Mouse (Mus musculus): ENCODE measurements around the gene Jazf1. TPM values are rescaled to one million over a fixed set of nuclear protein-coding genes. Genes with fewer than 3 reads are reported as not detected.

The Jazf1 gene
- polyA plus RNA-seq, 1 experiment from 2014 or later = 10.2 TPM

- no peaks in the 10 kb centered on the region for H3K36me3 ChIP-seq (replicated peaks)
- 82% methylated on average over 8 of the region's 8 CpGs for WGBS
- no peak for ATAC-seq (ENCODE audit: low FRiP score)
Measured at GRCm38 (mm10) chr6:52990816-52991215, 77.6 kb downstream of the Jazf1 start.

GRCm38 (mm10) chr6:52987905-52988640 lies 80.4 kb downstream of the Jazf1 start:
- H3K9me3 ChIP-seq = no peaks in the 10 kb centered on the region
- no peaks in the 10 kb centered on the region; the same call in 1 of the 2 replicates for H3K27me3 ChIP-seq
- no peak overlapping the region for H3K9ac ChIP-seq
- H3K4me2 ChIP-seq = no peak overlapping the region
- H3K4me1 ChIP-seq = no peaks in the 10 kb centered on the region
- ATAC-seq (ENCODE audit: low FRiP score) = no peak
- H3K27ac ChIP-seq = no peak overlapping the region
- no peak overlapping the region for H3K4me3 ChIP-seq (replicated peaks)
- WGBS = 71% methylated on average over 6 of the region's 6 CpGs
- H3K36me3 ChIP-seq (replicated peaks) = no peaks in the 10 kb centered on the region

More at GRCm38 (mm10) chr6:52990816-52991215, 77.6 kb downstream of the Jazf1 start:
- H3K4me1 ChIP-seq = no peaks in the 10 kb centered on the region
- no peak overlapping the region for H3K27ac ChIP-seq
- no peak overlapping the region for H3K9ac ChIP-seq
- H3K9me3 ChIP-seq = no peaks in the 10 kb centered on the region
- H3K27me3 ChIP-seq = no peaks in the 10 kb centered on the region; the same call in 1 of the 2 replicates
- H3K4me2 ChIP-seq = no peak overlapping the region
- no peak overlapping the region for H3K4me3 ChIP-seq (replicated peaks)

- Histone ChIP-seq H3K27me3 (no peaks in the 10 kb centered on the region; the same call in 1 of the 2 replicates), H3K4me2 (no peak overlapping the region), H3K9me3 (no peaks in the 10 kb centered on the region), H3K27ac (no peak overlapping the region), H3K4me3 (replicated peaks) (no peak overlapping the region), H3K36me3 (replicated peaks) (no peaks in the 10 kb centered on the region), H3K4me1 (no peaks in the 10 kb centered on the region), H3K9ac (no peak overlapping the region)
- WGBS = 62% methylated on average over 4 of the region's 4 CpGs
- ATAC-seq (ENCODE audit: low FRiP score) = no peak
Measured at GRCm38 (mm10) chr6:52987391-52987790, 81.0 kb downstream of the Jazf1 start.

GRCm38 (mm10) chr6:52982175-52982574 lies 86.3 kb downstream of the Jazf1 start:
- no peak overlapping the region for H3K4me2 ChIP-seq
- no peak for ATAC-seq (ENCODE audit: low FRiP score)
- no peaks in the 10 kb centered on the region for H3K9me3 ChIP-seq

GRCm38 (mm10) chr6:52979503-52979902 lies 88.9 kb downstream of the Jazf1 start:
- no peak overlapping the region for H3K4me3 ChIP-seq (replicated peaks)
- no peak overlapping the region for H3K4me2 ChIP-seq
- no peak for ATAC-seq (ENCODE audit: low FRiP score)
- H3K27ac ChIP-seq = no peak overlapping the region
- H3K27me3 ChIP-seq = no peaks in the 10 kb centered on the region
- no peaks in the 10 kb centered on the region for H3K4me1 ChIP-seq
- WGBS = 93% methylated on average over 6 of the region's 6 CpGs
- H3K36me3 ChIP-seq (replicated peaks) = no peaks in the 10 kb centered on the region
- H3K9me3 ChIP-seq = no peaks in the 10 kb centered on the region
- H3K9ac ChIP-seq = no peak overlapping the region

More at GRCm38 (mm10) chr6:52982175-52982574, 86.3 kb downstream of the Jazf1 start:
- no peaks in the 10 kb centered on the region for H3K4me1 ChIP-seq
- no peaks in the 10 kb centered on the region for H3K27me3 ChIP-seq
- H3K4me3 ChIP-seq (replicated peaks) = no peak overlapping the region
- H3K27ac ChIP-seq = no peak overlapping the region
- H3K36me3 ChIP-seq (replicated peaks) = no peaks in the 10 kb centered on the region
- H3K9ac ChIP-seq = no peak overlapping the region
- WGBS = 90% methylated on average over 6 of the region's 6 CpGs

- no peaks in the 10 kb centered on the region for H3K4me1 ChIP-seq
- ATAC-seq (ENCODE audit: low FRiP score) = no peak
- H3K27me3 ChIP-seq = no peaks in the 10 kb centered on the region
- H3K36me3 ChIP-seq (replicated peaks) = no peaks in the 10 kb centered on the region
- no peak overlapping the region for H3K4me2 ChIP-seq
- no peaks in the 10 kb centered on the region for H3K9me3 ChIP-seq
- no peak overlapping the region for H3K27ac ChIP-seq
- 81% methylated on average over 5 of the region's 5 CpGs for WGBS
- no peak overlapping the region for H3K9ac ChIP-seq
- H3K4me3 ChIP-seq (replicated peaks) = no peak overlapping the region
Measured at GRCm38 (mm10) chr6:52973351-52973750, 95.1 kb downstream of the Jazf1 start.

GRCm38 (mm10) chr6:52972138-52972537 lies 96.3 kb downstream of the Jazf1 start:
- H3K4me1 ChIP-seq = peaks cover 6% of the 10 kb centered on the region; the same call in 1 of the 2 replicates
- no peak overlapping the region for H3K27ac ChIP-seq
- H3K4me3 ChIP-seq (replicated peaks) = no peak overlapping the region
- H3K9ac ChIP-seq = no peak overlapping the region
- no peak for ATAC-seq (ENCODE audit: low FRiP score)
- H3K9me3 ChIP-seq = no peaks in the 10 kb centered on the region
- no peak overlapping the region for H3K4me2 ChIP-seq
- H3K27me3 ChIP-seq = no peaks in the 10 kb centered on the region
- H3K36me3 ChIP-seq (replicated peaks) = no peaks in the 10 kb centered on the region
- 79% methylated on average over 7 of the region's 7 CpGs for WGBS

- WGBS = 90% methylated on average over 2 of the region's 2 CpGs
- no peak overlapping the region for H3K9ac ChIP-seq
- ATAC-seq (ENCODE audit: low FRiP score) = no peak
Measured at GRCm38 (mm10) chr6:52969717-52970261, 98.6 kb downstream of the Jazf1 start.

GRCm38 (mm10) chr6:52968346-52968891 lies 100.0 kb downstream of the Jazf1 start:
- no peaks in the 10 kb centered on the region for H3K36me3 ChIP-seq (replicated peaks)
- no peak overlapping the region for H3K4me3 ChIP-seq (replicated peaks)
- H3K9me3 ChIP-seq = no peaks in the 10 kb centered on the region
- no peak overlapping the region for H3K9ac ChIP-seq
- peaks cover 16% of the 10 kb centered on the region; the same call in 1 of the 2 replicates for H3K4me1 ChIP-seq
- no peaks in the 10 kb centered on the region for H3K27me3 ChIP-seq
- 77% methylated on average over 12 of the region's 12 CpGs for WGBS
- H3K4me2 ChIP-seq = no peak overlapping the region
- no peak for ATAC-seq (ENCODE audit: low FRiP score)
- H3K27ac ChIP-seq = no peak overlapping the region

More at GRCm38 (mm10) chr6:52969717-52970261, 98.6 kb downstream of the Jazf1 start:
- no peak overlapping the region for H3K4me3 ChIP-seq (replicated peaks)
- H3K36me3 ChIP-seq (replicated peaks) = no peaks in the 10 kb centered on the region
- no peaks in the 10 kb centered on the region for H3K27me3 ChIP-seq
- no peak overlapping the region for H3K27ac ChIP-seq
- H3K9me3 ChIP-seq = no peaks in the 10 kb centered on the region
- H3K4me1 ChIP-seq = peaks cover 6% of the 10 kb centered on the region; the same call in 1 of the 2 replicates
- H3K4me2 ChIP-seq = no peak overlapping the region

GRCm38 (mm10) chr6:52967557-52968270 lies 100.7 kb downstream of the Jazf1 start:
- H3K36me3 ChIP-seq (replicated peaks) = no peaks in the 10 kb centered on the region
- no peak overlapping the region for H3K4me3 ChIP-seq (replicated peaks)
- ATAC-seq (ENCODE audit: low FRiP score) = no peak
- 52% methylated on average over 10 of the region's 10 CpGs for WGBS
- no peak overlapping the region for H3K9ac ChIP-seq
- no peak overlapping the region for H3K4me2 ChIP-seq
- no peaks in the 10 kb centered on the region for H3K27me3 ChIP-seq
- no peaks in the 10 kb centered on the region for H3K9me3 ChIP-seq
- H3K27ac ChIP-seq = no peak overlapping the region
- peaks cover 22% of the 10 kb centered on the region; the same call in 1 of the 2 replicates for H3K4me1 ChIP-seq

GRCm38 (mm10) chr6:52966001-52966400 lies 102.4 kb downstream of the Jazf1 start:
- Histone ChIP-seq H3K36me3 (replicated peaks) (no peaks in the 10 kb centered on the region), H3K27ac (no peak overlapping the region), H3K27me3 (no peaks in the 10 kb centered on the region), H3K9me3 (no peaks in the 10 kb centered on the region), H3K4me1 (peaks cover 29% of the 10 kb centered on the region; the same call in 1 of the 2 replicates), H3K9ac (no peak overlapping the region), H3K4me2 (no peak overlapping the region), H3K4me3 (replicated peaks) (no peak overlapping the region)
- no peak for ATAC-seq (ENCODE audit: low FRiP score)
- 79% methylated on average over 4 of the region's 4 CpGs for WGBS

GRCm38 (mm10) chr6:52965340-52965739 lies 103.1 kb downstream of the Jazf1 start:
- no peak for ATAC-seq (ENCODE audit: low FRiP score)
- Histone ChIP-seq H3K9me3 (no peaks in the 10 kb centered on the region), H3K27ac (no peak overlapping the region), H3K4me3 (replicated peaks) (no peak overlapping the region), H3K9ac (no peak overlapping the region), H3K27me3 (no peaks in the 10 kb centered on the region), H3K4me1 (peaks cover 29% of the 10 kb centered on the region; the same call in 1 of the 2 replicates), H3K4me2 (no peak overlapping the region), H3K36me3 (replicated peaks) (no peaks in the 10 kb centered on the region)
- WGBS = 54% methylated on average over 7 of the region's 7 CpGs
